Mouse (Mus musculus): ENCODE measurements at regions not wholly inside any gene's neighbourhood (a gene's known extent, or its start where the extent isn't known, plus 50 kb on each side); places are given as distances from the start of the nearest gene placed in this dataset.

- TF ChIP-seq POLR2A (IDR thresholded peaks at IDR 0.05; ENCODE audit: extremely low read depth, insufficient read depth, low read length) = no peak
- no peak for TF ChIP-seq CTCF (IDR thresholded peaks at IDR 0.05; ENCODE audit: extremely low read depth, insufficient read depth, low read length)
Observed at GRCm38 (mm10) chr8:91853803-91854202, 51.9 kb upstream of the Irx3 start.
